Mouse (Mus musculus): ENCODE measurements around the gene Slc5a10. TPM values are rescaled to one million over a fixed set of nuclear protein-coding genes. Genes with fewer than 3 reads are reported as not detected.

The Slc5a10 gene
- polyA plus RNA-seq, 1 experiment from 2014 or later, result 0.13 TPM

GRCm38 (mm10) chr11:61699933-61700332 is 20.7 kb downstream of the Slc5a10 start:
- Histone ChIP-seq H3K9ac (ENCODE audit: low read depth, low read length) (0 out of 2 replicates have a peak overlapping the region, but pooled peaks have one; percentile 13), H3K9me3 (ENCODE audit: control insufficient read depth) (no peaks in the 10 kb centered on the region), H3K4me1 (replicated peaks; ENCODE audit: control insufficient read depth, insufficient read depth, low read length) (peaks cover 11% of the 10 kb centered on the region; the same call in 1 of the 2 replicates), H3K36me3 (ENCODE audit: control insufficient read depth, insufficient read depth) (peaks cover 56% of the 10 kb centered on the region), H3K4me3 (ENCODE audit: low read depth, low read length) (no peak overlapping the region), H3K27me3 (replicated peaks; ENCODE audit: control insufficient read depth, insufficient read depth, low read length) (no peaks in the 10 kb centered on the region), H3K27ac (ENCODE audit: low read depth, low read length) (peak overlapping the region; percentile 95), H3K4me2 (replicated peaks; ENCODE audit: low read depth) (no peak overlapping the region)
- WGBS, result 45% methylated on average over 4 of the region's 4 CpGs
- no peak for TF ChIP-seq CTCF (IDR thresholded peaks at IDR 0.05; ENCODE audit: low read depth)
- ATAC-seq, result peak; percentile 89

- peak; percentile 77 for ATAC-seq
- Histone ChIP-seq H3K36me3 (ENCODE audit: control insufficient read depth, insufficient read depth) (peaks cover 57% of the 10 kb centered on the region), H3K4me1 (replicated peaks; ENCODE audit: control insufficient read depth, insufficient read depth, low read length) (peaks cover 11% of the 10 kb centered on the region; the same call in 1 of the 2 replicates), H3K4me3 (ENCODE audit: low read depth, low read length) (no peak overlapping the region), H3K27ac (ENCODE audit: low read depth, low read length) (peak overlapping the region; percentile 95), H3K9me3 (ENCODE audit: control insufficient read depth) (no peaks in the 10 kb centered on the region), H3K4me2 (replicated peaks; ENCODE audit: low read depth) (no peak overlapping the region), H3K9ac (ENCODE audit: low read depth, low read length) (0 out of 2 replicates have a peak overlapping the region, but pooled peaks have one; percentile 13), H3K27me3 (replicated peaks; ENCODE audit: control insufficient read depth, insufficient read depth, low read length) (no peaks in the 10 kb centered on the region)
- no peak for TF ChIP-seq CTCF (IDR thresholded peaks at IDR 0.05; ENCODE audit: low read depth)
- 49% methylated on average over 5 of the region's 5 CpGs for WGBS
These were observed 21.2 kb downstream of the Slc5a10 start for GRCm38 (mm10) chr11:61699460-61699859.

GRCm38 (mm10) chr11:61698852-61699251 is 21.8 kb downstream of the Slc5a10 start:
- peaks cover 11% of the 10 kb centered on the region; the same call in 1 of the 2 replicates for H3K4me1 ChIP-seq (replicated peaks; ENCODE audit: control insufficient read depth, insufficient read depth, low read length)
- no peaks in the 10 kb centered on the region for H3K9me3 ChIP-seq (ENCODE audit: control insufficient read depth)
- H3K4me2 ChIP-seq (replicated peaks; ENCODE audit: low read depth), result no peak overlapping the region
- peak; percentile 30 for TF ChIP-seq CTCF (IDR thresholded peaks at IDR 0.05; ENCODE audit: low read depth)
- H3K36me3 ChIP-seq (ENCODE audit: control insufficient read depth, insufficient read depth), result peaks cover 57% of the 10 kb centered on the region
- no peak overlapping the region for H3K4me3 ChIP-seq (ENCODE audit: low read depth, low read length)
- no peak overlapping the region for H3K9ac ChIP-seq (ENCODE audit: low read depth, low read length)
- H3K27me3 ChIP-seq (replicated peaks; ENCODE audit: control insufficient read depth, insufficient read depth, low read length), result no peaks in the 10 kb centered on the region
- no peak for ATAC-seq
- H3K27ac ChIP-seq (ENCODE audit: low read depth, low read length), result peak overlapping the region; percentile 95

- TF ChIP-seq CTCF (IDR thresholded peaks at IDR 0.05; ENCODE audit: low read depth), result no peak
- no peaks in the 10 kb centered on the region for H3K4me1 ChIP-seq (replicated peaks; ENCODE audit: control insufficient read depth, insufficient read depth, low read length)
- ATAC-seq, result no peak
- H3K27ac ChIP-seq (ENCODE audit: low read depth, low read length), result no peak overlapping the region
- no peaks in the 10 kb centered on the region for H3K27me3 ChIP-seq (replicated peaks; ENCODE audit: control insufficient read depth, insufficient read depth, low read length)
- no peaks in the 10 kb centered on the region for H3K9me3 ChIP-seq (ENCODE audit: control insufficient read depth)
- no peak overlapping the region for H3K4me3 ChIP-seq (ENCODE audit: low read depth, low read length)
- 92% methylated on average over 5 of the region's 5 CpGs for whole genome bisulfite sequencing
- H3K9ac ChIP-seq (ENCODE audit: low read depth, low read length), result no peak overlapping the region
- no peak overlapping the region for H3K4me2 ChIP-seq (replicated peaks; ENCODE audit: low read depth)
- peaks cover 39% of the 10 kb centered on the region; the same call in 1 of the 2 replicates for H3K36me3 ChIP-seq (ENCODE audit: control insufficient read depth, insufficient read depth)
These were observed 27.6 kb downstream of the Slc5a10 start for GRCm38 (mm10) chr11:61692996-61693395.

GRCm38 (mm10) chr11:61687595-61687994 is 33.0 kb downstream of the Slc5a10 start:
- H3K9me3 ChIP-seq (ENCODE audit: control insufficient read depth), result no peaks in the 10 kb centered on the region
- no peaks in the 10 kb centered on the region for H3K27me3 ChIP-seq (replicated peaks; ENCODE audit: control insufficient read depth, insufficient read depth, low read length)
- WGBS, result 48% methylated on average over 2 of the region's 2 CpGs
- peaks cover 13% of the 10 kb centered on the region; the same call in 1 of the 2 replicates for H3K36me3 ChIP-seq (ENCODE audit: control insufficient read depth, insufficient read depth)
- peak overlapping the region; percentile 81 for H3K4me2 ChIP-seq (replicated peaks; ENCODE audit: low read depth)
- H3K4me3 ChIP-seq (ENCODE audit: low read depth, low read length), result no peak overlapping the region
- H3K9ac ChIP-seq (ENCODE audit: low read depth, low read length), result no peak overlapping the region
- H3K4me1 ChIP-seq (replicated peaks; ENCODE audit: control insufficient read depth, insufficient read depth, low read length), result peaks cover 8% of the 10 kb centered on the region; the same call in 1 of the 2 replicates
- ATAC-seq, result no peak
- peak overlapping the region; percentile 50; the same call in 1 of the 2 replicates for H3K27ac ChIP-seq (ENCODE audit: low read depth, low read length)
- no peak for TF ChIP-seq CTCF (IDR thresholded peaks at IDR 0.05; ENCODE audit: low read depth)

- Histone ChIP-seq H3K9me3 (ENCODE audit: control insufficient read depth) (no peaks in the 10 kb centered on the region), H3K4me1 (replicated peaks; ENCODE audit: control insufficient read depth, insufficient read depth, low read length) (peaks cover 8% of the 10 kb centered on the region; the same call in 1 of the 2 replicates), H3K27me3 (replicated peaks; ENCODE audit: control insufficient read depth, insufficient read depth, low read length) (no peaks in the 10 kb centered on the region), H3K4me2 (replicated peaks; ENCODE audit: low read depth) (peak overlapping the region; percentile 81), H3K27ac (ENCODE audit: low read depth, low read length) (peak overlapping the region; percentile 50), H3K36me3 (ENCODE audit: control insufficient read depth, insufficient read depth) (peaks cover 11% of the 10 kb centered on the region; the same call in 1 of the 2 replicates), H3K4me3 (ENCODE audit: low read depth, low read length) (peak overlapping the region; percentile 8), H3K9ac (ENCODE audit: low read depth, low read length) (0 out of 2 replicates have a peak overlapping the region, but pooled peaks have one; percentile 18)
- ATAC-seq, result 0 out of 2 replicates have a peak, but pooled peaks have one; percentile 7
- WGBS, result 47% methylated on average over 10 of the region's 10 CpGs
- TF ChIP-seq CTCF (IDR thresholded peaks at IDR 0.05; ENCODE audit: low read depth), result peak; percentile 30; the same call in 1 of the 2 replicates
These were observed 33.6 kb downstream of the Slc5a10 start for GRCm38 (mm10) chr11:61686906-61687453.
